Mouse (Mus musculus) spleen, postnatal 14 days (tissue): Measurements from ENCODE around the gene Pafah1b2.

Source experiments
- DNase-seq, 2 experiments: peaks; one replicate each; pipeline ENCODE4 v3.0.0; 2021 to 2022; ENCODE audit warnings: low spot score in 2 of 2

The Pafah1b2 gene

DNA sequence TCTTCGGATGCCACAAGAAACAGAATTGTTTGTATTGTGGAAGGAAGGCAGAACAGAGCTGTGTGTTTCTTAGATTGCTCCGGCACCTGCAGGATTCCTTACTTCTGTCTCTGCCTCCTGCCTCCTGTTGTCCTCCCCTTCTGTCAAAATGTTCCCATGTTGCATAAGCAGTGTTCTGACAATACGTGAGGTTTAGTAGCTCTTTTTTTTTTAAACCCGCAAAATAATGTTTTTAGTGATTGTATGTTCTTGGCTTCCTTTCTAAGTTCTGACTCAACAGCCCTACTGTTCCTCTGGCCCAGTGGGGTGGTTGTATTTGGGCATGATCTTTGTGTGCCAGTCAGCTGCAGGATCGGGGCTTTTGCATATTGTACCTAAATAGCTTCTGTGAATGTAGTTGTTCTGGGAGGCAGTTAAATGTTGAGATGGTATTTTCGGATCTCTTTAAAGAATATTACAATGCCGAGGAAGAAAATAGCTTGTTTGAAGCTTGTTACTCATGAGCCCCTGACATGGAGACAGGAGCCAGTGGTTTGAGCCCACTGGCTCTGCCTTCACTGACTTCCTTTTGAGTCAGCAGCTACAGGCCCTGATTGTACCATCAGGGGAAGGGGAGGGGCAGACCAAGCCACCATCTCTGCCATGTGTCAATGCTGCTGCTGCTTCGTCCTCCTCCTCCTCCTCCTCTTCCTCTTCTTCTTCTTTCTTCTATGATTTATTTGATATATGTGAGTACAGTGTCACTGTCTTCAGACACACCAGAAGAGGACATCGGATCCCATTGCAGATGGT lies 13.8 kb upstream of the Pafah1b2 start:
- no peak for DNase-seq

DNA sequence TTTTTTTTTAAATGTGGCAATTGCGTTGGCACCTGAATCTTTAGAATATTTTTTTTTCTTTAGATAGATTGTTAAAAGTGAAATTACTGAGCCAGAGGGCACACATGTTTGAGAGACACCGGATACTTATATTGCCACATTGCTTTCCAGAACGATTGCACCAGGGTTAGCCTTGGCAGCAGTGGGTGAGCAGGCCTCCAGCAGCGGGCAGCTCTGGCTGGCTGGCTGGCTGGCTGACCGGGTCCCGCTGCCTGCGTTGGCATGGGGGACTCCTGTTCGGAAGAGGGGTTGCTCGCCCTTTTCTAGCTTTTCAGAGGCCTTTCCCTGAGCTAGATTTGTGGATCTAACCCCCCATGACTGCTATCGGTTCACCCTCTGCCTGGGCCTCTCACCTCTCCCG lies 11.1 kb upstream of the Pafah1b2 start:
- DNase-seq: no peak

DNA sequence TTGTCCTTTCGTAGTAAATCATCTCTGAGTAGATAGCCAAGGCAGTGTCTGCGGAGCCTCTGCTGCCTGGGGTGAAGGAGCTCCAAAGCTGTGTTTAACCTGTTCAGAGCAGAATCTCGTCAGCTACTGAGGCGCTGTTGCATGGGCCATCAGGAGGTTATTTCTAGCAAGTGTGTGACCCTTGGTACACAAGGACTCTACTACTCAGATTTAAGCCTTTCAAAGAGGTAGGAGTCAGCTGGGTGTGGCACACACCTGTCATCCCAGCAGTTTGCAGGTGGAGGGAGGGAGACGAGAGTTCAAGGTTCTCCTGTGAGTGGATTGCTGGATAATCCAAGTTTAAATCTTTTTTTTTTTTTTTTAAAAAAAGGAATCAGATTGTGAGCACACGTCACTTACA lies 7.5 kb upstream of the Pafah1b2 start:
- DNase-seq: no peak

DNA sequence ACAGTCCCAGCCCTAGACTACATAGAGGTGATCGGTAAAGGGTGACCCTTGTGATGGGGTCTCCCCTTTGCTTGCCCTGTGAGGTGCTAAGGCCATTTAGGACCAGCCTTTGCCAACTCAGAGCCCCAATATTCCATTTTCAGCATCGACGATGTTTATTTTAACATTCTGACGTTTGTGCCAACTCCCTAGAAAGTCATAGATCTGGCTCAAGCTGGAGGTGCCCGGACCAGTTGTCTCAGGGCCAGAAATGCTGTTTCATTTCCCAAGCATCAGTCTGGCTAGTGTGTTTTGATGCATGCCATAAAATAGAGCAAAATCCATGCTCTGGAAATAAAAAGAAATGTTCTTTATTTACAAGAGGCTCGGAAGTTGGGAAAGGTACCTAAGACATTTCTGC lies 5.8 kb upstream of the Pafah1b2 start:
- no peak for DNase-seq

DNA sequence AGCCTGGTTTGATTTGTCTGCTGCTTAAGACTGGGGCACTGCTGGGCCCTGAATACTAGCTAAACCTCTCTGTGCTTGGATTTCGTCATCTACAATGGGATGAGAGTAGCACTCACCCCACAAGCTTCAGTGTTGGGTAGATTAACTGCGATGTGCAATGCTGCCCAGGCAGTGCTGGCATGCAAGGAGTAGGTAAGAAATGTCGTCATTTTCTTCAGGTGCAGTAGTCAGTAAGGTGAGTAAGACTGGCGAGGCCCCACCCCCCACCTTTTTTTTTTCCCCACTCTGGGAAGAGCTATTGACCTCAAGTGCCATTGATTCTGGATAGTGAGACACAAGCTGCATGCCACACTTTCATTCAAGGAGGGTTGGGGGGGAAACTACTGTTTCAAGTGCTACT lies 3.9 kb upstream of the Pafah1b2 start:
- no peak for DNase-seq

DNA sequence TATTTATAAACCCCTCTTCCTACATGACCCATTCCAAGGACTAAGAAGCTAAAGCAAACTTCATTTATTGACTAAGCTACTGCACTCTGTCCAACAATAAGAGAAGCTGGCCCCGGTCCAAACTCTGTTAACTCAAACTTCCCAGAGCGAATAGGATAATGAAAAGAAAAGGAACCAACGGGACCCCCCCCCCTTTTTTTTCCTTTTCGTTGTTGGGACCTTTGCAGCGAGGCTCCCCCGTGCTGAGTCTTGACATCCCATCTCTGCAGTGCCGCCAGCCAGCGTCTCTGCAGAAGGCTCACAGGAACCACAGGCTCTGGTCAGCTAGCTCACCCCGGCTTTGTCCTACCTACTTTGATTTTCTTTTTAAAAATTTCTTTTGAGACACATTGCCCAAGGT lies 3.3 kb upstream of the Pafah1b2 start:
- no peak for DNase-seq

DNA sequence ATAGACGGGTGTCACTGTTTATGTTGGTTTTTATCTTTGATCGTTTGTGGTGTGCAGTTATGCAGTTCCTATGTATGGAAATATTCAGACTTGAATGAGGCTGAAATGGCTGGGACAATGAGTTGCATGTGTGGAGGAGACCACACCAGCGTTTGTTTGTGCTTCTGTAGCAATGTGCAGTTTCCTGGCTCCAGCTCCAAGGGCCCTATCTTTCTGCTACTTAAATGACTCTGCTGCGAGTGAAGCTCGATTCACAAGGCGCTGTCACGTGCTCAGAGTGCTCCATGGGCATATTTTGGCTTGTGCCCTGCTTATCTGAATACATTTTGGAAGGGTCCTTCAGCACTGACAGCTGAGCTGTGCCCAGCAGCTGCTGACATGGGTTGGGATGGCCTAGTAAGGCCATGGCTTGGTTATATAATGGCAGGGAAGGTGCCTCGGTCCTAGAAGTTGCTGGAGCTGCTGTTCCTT lies 2.6 kb upstream of the Pafah1b2 start:
- no peak for DNase-seq

DNA sequence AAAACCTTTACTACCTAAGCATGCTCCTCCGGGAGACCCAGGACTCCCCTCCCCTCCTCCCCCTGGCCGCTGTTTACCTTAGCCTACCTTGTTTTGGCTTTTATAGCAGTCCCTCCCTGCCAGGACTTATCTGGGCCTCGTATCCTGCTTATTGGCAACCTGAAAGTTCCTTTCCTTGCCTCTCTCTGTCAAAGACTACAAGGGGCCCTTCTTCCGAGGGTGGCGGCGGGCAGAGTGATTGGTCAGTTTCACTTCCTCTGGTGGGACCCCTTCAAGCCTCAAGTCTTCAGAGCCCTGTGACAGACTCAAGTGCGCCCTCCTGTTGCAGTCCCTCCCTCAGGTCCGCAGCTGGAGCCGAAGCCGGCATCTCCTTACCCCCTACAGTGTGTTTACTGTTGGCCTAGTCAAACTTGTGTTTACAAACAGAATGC lies 1.8 kb upstream of the Pafah1b2 start:
- peak; percentile 39 to 63 for DNase-seq

DNA sequence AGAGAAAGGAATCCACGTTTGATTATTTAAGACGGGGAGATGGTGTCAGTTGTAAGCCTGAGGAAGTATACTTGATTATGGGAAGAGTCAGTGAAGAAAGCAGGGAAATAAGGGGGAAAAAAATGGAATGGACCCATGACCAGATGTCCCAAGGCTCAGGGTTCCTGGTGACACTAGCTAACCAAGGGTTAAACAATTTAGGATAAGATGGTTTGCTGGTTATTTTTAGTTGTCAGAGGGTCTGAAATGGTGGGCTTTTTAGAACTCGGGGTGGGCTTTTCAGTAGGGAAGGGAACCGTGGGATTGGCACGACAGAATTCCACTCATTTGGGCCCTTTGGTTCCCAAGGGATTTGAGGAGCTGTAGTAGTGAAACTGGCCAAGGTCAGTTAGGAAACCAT lies 1.1 kb upstream of the Pafah1b2 start:
- no peak for DNase-seq

DNA sequence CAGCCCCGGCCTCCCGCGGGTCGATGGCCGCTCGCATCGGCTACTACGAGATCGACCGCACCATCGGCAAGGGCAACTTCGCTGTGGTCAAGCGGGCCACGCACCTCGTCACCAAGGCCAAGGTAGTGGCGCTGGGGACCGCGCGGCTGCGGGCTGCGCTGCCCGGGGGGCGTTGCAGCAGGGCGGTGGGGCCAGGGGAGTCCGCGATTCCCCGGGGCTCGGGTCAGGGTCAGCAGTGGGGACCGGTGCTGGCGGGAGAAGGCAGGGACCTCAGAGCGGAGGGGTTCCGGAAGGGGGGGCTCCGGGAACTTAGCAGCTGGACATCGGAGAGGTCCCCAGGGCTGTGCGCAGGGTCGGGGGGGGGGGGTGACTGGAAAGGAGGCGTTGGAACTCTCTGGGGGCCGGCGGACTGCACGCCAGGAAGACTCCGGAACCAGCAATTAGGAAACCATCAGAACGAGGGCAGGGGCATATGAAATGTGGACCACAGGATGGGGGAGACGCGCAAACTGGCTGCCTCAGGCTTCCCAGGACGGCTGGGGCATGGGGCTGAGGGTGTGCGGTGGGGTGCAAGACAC lies 608 bp upstream of the Pafah1b2 start:
- DNase-seq: peak; percentile 14 to 24

DNA sequence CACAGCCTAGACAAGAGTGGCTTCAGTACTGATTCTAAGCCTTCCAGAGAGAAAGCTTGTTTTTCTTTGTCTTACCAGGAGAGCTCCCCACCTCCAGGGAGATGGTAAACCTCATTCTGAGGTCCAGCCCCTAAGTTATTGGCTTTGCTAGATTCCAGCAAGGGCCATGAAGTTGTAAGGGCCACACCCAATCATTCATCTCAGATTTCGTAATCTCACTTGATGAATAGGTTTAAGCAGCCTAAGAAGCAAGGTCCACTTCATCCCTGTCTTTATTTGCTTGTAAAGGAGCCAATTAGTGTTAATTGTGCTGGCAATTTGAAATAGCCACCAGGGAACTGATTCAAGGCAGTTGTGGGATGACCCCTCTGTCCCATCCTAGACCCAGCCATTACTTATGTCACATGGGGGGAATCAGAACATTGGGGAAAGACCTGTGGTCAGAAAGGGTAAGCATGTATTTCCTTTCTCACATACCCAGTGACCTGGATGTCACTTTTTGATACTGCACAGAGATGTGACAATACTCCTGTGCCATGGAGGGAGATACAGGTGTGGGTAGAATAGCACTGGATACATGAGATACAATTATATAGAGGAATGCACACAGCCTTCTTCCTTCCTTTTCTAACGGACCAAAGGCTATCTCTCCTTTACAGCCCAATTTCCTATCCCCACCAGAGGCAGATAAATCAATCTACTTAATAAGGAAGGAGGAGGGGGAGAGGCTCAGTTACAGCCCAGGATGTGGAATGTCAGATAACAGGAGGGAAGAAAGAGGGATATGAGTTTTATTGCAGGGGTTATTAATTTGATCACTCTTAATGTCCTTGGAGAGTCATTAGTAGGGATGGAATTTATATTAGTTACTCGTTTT lies 1.2 kb downstream of the Pafah1b2 start:
- no peak for DNase-seq

DNA sequence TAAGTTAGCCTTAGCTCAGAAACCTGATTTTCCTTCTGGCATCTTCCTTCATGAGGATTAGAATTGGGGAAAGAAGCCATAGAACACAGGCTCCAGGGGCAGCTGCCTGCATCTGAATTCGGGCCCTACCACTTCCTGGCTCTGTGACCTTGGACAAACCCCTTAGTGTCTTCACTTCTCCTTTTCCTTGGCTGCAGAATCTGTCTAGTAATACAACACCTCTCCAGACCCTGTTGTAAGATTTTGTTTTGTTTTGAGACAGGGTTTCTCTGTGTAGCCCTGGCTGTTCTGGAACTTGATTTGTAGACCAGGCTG lies 2.9 kb downstream of the Pafah1b2 start:
- no peak for DNase-seq

DNA sequence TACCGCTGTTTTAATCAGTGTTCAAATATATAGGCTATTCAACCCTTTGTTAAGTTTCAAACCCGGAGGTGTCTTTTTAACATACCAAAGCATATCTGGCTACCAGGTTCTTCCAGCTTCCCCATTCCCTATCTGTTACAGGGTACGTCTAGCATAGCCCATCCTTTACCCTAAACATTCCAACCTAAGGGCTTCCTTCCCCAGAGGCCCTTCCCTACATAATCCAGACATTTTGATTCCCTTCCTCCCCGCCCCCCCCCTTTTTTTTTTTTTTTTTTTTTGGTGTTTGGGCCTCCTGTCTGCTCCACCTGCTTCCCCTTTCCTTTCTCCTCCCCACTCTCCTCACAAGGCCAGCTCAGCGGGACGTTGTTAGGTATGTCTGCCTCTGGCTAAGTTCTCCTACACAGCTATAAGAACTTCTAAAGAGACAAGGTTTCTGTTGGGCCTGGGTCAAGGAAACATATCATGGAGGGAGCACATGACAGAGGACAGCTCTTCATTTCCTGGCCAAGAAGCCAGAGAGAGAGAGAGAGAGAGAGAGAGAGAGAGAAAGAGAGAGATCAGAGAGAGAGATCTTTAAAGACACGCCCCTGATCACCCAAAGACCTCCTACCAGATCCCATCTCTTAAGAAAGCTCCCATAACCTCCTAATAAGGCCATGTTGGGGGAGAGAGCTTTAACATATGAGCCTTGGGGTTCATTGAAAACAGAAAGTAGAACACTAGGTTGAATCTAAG lies 3.4 kb downstream of the Pafah1b2 start:
- DNase-seq: no peak

DNA sequence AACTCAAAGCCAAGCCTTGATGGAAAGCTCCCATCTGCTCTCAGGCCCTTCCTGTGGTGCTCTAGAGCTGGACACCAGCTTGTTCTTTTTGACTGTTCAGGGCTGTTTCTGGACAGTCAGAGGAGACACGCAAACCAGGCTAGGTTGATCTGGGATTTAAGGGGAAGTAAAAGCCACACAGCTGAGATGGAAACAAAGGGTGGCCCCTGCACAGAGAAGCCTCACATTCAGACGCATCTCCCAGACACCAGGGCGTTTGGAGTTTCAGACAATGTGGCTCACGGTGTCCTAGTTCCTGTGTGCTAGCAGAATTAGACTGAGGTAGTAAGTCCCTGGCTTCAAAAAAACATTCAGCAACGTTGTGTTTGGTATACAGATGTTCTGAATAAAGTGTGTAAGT lies 6.3 kb downstream of the Pafah1b2 start:
- DNase-seq: no peak

DNA sequence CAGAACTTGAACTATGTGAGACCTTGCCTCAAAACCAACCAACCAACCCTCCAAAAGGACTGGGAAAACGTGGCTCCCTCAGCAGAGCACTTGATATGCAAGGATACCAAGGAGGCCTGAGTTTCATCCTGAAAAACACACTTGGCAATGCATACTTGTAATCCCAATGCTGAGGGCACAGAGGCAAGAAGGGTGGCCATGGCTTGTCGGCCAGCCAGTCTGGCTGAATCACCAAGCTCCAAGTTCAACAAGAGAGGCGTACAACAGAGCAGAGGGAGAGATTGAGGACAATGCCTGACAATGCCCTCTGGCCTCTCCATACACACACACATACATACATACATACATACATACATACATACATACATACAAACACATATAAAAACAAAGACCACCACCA lies 8.0 kb downstream of the Pafah1b2 start:
- no peak for DNase-seq

DNA sequence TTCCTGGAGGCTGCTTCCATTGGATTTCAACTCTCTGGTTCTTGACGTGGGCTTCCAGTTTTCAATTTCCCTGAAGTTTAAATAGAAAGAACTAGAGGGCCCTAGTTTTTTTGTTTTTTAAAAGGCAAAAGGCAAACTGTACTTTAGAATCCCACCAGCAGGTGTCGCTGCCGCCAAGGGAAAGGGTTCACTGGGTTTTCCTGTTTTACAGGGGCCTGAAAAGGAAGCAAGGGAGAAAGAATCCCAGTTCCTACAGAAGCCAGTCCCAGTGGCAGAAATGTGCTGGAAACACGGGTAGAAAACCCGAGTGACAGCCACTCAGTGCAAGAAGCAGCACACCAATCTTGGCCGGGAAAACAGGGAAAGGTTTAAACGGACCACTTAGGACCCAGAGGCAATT lies 8.8 kb downstream of the Pafah1b2 start:
- DNase-seq: peak; percentile 55 to 74

DNA sequence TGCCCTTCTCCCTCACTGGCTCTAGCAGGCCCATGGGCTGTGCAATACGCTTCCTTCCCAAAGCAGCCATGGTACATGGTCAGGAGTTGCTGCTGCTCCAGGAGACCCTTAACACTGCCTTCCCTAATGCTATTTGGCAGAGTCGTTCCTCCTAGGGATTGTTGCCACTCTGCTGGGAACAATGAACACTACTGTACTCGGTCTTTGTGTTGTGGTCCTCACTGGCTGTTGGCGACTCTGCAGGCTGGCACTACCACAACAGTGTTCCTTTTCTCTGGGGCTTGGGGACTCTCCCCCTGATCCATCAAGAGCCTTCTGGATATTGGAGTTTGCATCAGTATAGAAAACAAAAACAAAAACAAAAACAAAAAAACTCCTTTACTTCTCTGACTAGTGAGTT lies 13.5 kb downstream of the Pafah1b2 start:
- DNase-seq: no peak

DNA sequence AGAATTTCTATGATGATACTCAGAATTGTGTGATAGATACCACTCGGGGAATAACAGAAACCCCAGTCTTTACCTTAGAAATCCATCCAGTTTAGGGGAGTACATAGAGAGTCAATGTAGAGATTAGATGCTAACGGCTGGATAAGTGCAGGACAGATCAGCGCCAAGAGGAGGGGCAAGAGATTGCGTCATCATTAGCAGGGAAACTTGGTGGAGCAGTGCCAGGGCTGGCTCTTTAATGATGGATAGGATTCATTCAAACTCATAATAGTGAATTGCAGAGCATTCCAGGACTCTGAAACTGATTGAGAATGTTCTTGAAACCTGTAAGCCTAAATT lies 27.3 kb downstream of the Pafah1b2 start:
- DNase-seq: no peak

DNA sequence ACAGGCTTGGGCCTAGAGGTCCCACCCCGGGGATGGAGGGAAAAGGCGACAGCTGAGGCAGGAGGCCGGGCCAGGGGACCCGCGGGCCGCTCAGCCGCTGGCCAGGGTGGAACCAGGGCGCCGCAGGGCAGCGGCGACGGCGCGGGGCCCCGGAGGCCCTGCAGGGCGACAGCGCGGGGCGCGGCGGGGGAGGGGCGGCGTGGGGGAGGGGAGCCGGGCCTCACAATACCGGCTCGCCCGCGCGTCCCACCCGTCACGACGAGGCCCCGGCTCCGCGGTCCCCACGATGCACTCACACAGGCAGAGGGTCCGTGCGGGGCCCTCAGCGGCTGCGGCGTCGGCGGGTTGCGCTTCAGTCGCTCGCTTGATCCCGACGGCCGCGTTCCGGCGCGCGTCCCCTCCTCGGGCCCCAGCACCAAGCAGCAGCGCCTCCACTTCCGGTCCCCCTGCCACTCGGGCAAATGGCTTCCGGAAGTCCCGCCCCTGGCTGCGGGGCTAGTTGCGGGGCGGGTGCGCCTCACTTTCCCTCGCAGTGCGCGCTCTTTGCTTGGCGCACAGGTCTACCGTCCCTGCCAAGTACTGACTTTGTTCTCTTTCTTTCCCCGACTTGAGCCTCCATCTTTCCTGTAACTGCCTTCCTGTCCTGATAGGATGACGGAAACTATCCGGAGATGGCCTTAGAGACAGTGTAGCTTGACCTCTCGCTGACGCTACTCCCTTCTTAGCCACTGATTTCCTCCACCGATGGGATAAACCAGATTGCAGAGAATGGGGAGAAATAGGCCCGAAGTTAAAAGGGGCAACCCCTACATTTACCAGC lies 27.9 kb downstream of the Pafah1b2 start:
- peak; percentile 80 to 85 for DNase-seq

DNA sequence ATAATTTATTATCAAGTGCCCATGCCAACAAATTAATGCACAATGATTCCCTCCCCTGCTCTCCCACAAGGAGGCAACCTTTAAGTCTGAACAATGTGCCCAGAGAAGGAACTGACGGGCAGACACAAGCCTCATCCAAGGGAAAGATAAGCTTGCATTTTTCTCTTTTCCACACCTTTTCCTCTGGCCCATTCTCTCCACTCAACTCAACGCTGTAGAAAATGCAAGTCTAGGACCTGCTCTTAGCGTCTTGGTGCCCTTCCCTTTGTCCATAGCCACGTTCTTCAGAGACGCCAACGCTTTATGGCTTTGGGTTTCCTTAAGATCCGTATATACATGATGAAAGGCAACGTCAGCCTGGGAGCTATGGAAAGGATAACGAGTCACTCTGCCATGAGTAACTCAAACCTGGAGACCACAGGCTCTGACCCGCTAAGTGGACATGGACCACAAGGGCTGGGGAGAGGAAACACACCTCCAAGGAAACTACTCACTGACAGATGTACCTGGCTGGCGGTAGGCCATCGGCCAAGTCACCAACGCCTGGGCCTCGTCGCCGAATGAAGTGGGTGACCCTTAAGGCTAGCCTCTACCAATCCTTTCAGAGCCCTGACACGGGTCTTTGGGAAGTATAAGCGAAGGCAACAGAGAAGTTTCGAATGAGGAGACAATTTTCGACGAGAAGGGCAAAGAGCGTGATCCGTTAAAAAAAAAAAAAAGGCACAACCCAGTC lies 28.6 kb downstream of the Pafah1b2 start:
- no peak for DNase-seq

DNA sequence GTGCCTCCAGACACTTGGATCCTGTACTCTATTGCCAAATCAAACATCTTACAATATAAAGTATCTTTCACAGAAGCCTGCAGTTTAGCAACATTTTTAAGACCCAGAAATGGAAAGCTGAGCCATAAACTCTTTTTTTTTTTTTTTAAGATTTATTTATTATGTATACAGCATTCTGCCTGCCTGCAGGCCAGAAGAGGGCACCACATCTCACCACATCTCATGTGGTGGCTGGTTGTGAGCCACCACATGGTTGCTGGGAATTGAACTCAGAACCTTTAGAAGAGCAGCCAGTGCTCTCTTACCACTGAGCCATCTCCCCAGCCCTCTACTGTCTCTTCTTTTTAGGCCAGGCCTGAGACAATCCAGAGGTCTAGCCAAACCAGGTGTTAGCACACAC lies 31.2 kb downstream of the Pafah1b2 start:
- no peak for DNase-seq
